Mouse (Mus musculus): ENCODE data around the gene Samhd1. TPM values are rescaled to one million over a fixed set of nuclear protein-coding genes. Genes with fewer than 3 reads are reported as not detected.

Samhd1 gene
- polyA plus RNA-seq, 1 experiment from 2014 or later: 21.7 TPM

GRCm38 (mm10) chr2:157095005-157095755 is 39.9 kb downstream of the Samhd1 start:
- peak; percentile 93 for DNase-seq (ENCODE audit: low spot score, missing footprints)
- Histone ChIP-seq H3K27ac (ENCODE audit: low read depth, low read length) (no peak overlapping the region), H3K9ac (ENCODE audit: low read length) (no peak overlapping the region), H3K4me1 (ENCODE audit: control insufficient read depth, insufficient read depth, low read length) (no peaks in the 10 kb centered on the region), H3K4me2 (no peak overlapping the region), H3K9me3 (ENCODE audit: control insufficient read depth, low read length) (no peaks in the 10 kb centered on the region), H3K27me3 (ENCODE audit: control insufficient read depth, insufficient read depth, low read length) (no peaks in the 10 kb centered on the region), H3K36me3 (ENCODE audit: control insufficient read depth, insufficient read depth, low read length) (no peaks in the 10 kb centered on the region), H3K4me3 (ENCODE audit: low read depth, low read length) (no peak overlapping the region)
- WGBS: 67% methylated on average over 9 of the region's 9 CpGs
- peak; percentile 54; the same call in 1 of the 2 replicates for ATAC-seq (ENCODE audit: low FRiP score)

GRCm38 (mm10) chr2:157092024-157092423 is 43.0 kb downstream of the Samhd1 start:
- H3K27me3 ChIP-seq (ENCODE audit: control insufficient read depth, insufficient read depth, low read length): no peaks in the 10 kb centered on the region
- H3K4me3 ChIP-seq (ENCODE audit: low read depth, low read length): no peak overlapping the region
- H3K9ac ChIP-seq (ENCODE audit: low read length): no peak overlapping the region
- no peak overlapping the region for H3K27ac ChIP-seq (ENCODE audit: low read depth, low read length)
- peak; percentile 80 for DNase-seq (ENCODE audit: low spot score, missing footprints)
- no peak for ATAC-seq (ENCODE audit: low FRiP score)
- H3K4me2 ChIP-seq: no peak overlapping the region
- WGBS: 66% methylated on average over 8 of the region's 8 CpGs
- no peaks in the 10 kb centered on the region for H3K9me3 ChIP-seq (ENCODE audit: control insufficient read depth, low read length)
- no peaks in the 10 kb centered on the region for H3K36me3 ChIP-seq (ENCODE audit: control insufficient read depth, insufficient read depth, low read length)
- no peaks in the 10 kb centered on the region for H3K4me1 ChIP-seq (ENCODE audit: control insufficient read depth, insufficient read depth, low read length)

- DNase-seq (ENCODE audit: low spot score, missing footprints) (no peak), ATAC-seq (ENCODE audit: low FRiP score) (no peak)
- Histone ChIP-seq H3K4me1 (ENCODE audit: control insufficient read depth, insufficient read depth, low read length) (no peaks in the 10 kb centered on the region), H3K4me2 (no peak overlapping the region), H3K36me3 (ENCODE audit: control insufficient read depth, insufficient read depth, low read length) (no peaks in the 10 kb centered on the region), H3K27me3 (ENCODE audit: control insufficient read depth, insufficient read depth, low read length) (no peaks in the 10 kb centered on the region), H3K9me3 (ENCODE audit: control insufficient read depth, low read length) (no peaks in the 10 kb centered on the region), H3K27ac (ENCODE audit: low read depth, low read length) (no peak overlapping the region), H3K4me3 (ENCODE audit: low read depth, low read length) (no peak overlapping the region), H3K9ac (ENCODE audit: low read length) (no peak overlapping the region)
- whole genome bisulfite sequencing: 80% methylated on average over 14 of the region's 14 CpGs
These were observed 47.3 kb downstream of the Samhd1 start for GRCm38 (mm10) chr2:157087536-157088317.

- Histone ChIP-seq H3K4me2 (no peak within 1 kb of the TSS), H3K4me1 (ENCODE audit: control insufficient read depth, insufficient read depth, low read length) (peaks cover 2% of the 10 kb centered on the region; the same call in 1 of the 2 replicates), H3K27me3 (ENCODE audit: control insufficient read depth, insufficient read depth, low read length) (no peaks in the 10 kb centered on the region), H3K9me3 (ENCODE audit: control insufficient read depth, low read length) (no peaks in the 10 kb centered on the region), H3K9ac (ENCODE audit: low read length) (no peak within 1 kb of the TSS), H3K4me3 (ENCODE audit: low read depth, low read length) (no peak within 1 kb of the TSS), H3K27ac (ENCODE audit: low read depth, low read length) (no peak within 1 kb of the TSS), H3K36me3 (ENCODE audit: control insufficient read depth, insufficient read depth, low read length) (no peaks in the 10 kb centered on the region)
- WGBS: 82% methylated on average over 8 of the region's 8 CpGs
- no peak for ATAC-seq (ENCODE audit: low FRiP score)
- no peak for DNase-seq (ENCODE audit: low spot score, missing footprints)
These were observed 48.3 kb downstream of the Samhd1 start, which contains the start of gene Tldc2 for GRCm38 (mm10) chr2:157086796-157087195. Gene Tldc2, plus strand, starts transcription at chr2:157087055.

- Histone ChIP-seq H3K27me3 (ENCODE audit: control insufficient read depth, insufficient read depth, low read length) (no peaks in the 10 kb centered on the region), H3K9me3 (ENCODE audit: control insufficient read depth, low read length) (no peaks in the 10 kb centered on the region), H3K27ac (ENCODE audit: low read depth, low read length) (no peak overlapping the region), H3K4me1 (ENCODE audit: control insufficient read depth, insufficient read depth, low read length) (peaks cover 3% of the 10 kb centered on the region; the same call in 1 of the 2 replicates), H3K4me2 (no peak overlapping the region), H3K9ac (ENCODE audit: low read length) (no peak overlapping the region), H3K36me3 (ENCODE audit: control insufficient read depth, insufficient read depth, low read length) (no peaks in the 10 kb centered on the region), H3K4me3 (ENCODE audit: low read depth, low read length) (no peak overlapping the region)
- ATAC-seq (ENCODE audit: low FRiP score) (no peak), DNase-seq (ENCODE audit: low spot score, missing footprints) (no peak)
- 96% methylated on average over 7 of the region's 7 CpGs for WGBS
These were observed 50.1 kb downstream of the Samhd1 start for GRCm38 (mm10) chr2:157084831-157085585.

- Histone ChIP-seq H3K9ac (ENCODE audit: low read length) (no peak overlapping the region), H3K4me3 (ENCODE audit: low read depth, low read length) (no peak overlapping the region), H3K27me3 (ENCODE audit: control insufficient read depth, insufficient read depth, low read length) (no peaks in the 10 kb centered on the region), H3K36me3 (ENCODE audit: control insufficient read depth, insufficient read depth, low read length) (no peaks in the 10 kb centered on the region; the same call in 1 of the 2 replicates), H3K4me1 (ENCODE audit: control insufficient read depth, insufficient read depth, low read length) (peaks cover 14% of the 10 kb centered on the region), H3K27ac (ENCODE audit: low read depth, low read length) (no peak overlapping the region), H3K9me3 (ENCODE audit: control insufficient read depth, low read length) (no peaks in the 10 kb centered on the region), H3K4me2 (no peak overlapping the region; the same call in 1 of the 2 replicates)
- no peak for ATAC-seq (ENCODE audit: low FRiP score)
- WGBS: 27% methylated on average over 7 of the region's 7 CpGs
- DNase-seq (ENCODE audit: low spot score, missing footprints): no peak
These were observed 53.1 kb downstream of the Samhd1 start for GRCm38 (mm10) chr2:157081960-157082359.

GRCm38 (mm10) chr2:157081331-157081730 is 53.7 kb downstream of the Samhd1 start:
- DNase-seq (ENCODE audit: low spot score, missing footprints) (no peak), ATAC-seq (ENCODE audit: low FRiP score) (no peak)
- Histone ChIP-seq H3K4me2 (no peak overlapping the region), H3K4me3 (ENCODE audit: low read depth, low read length) (no peak overlapping the region), H3K27ac (ENCODE audit: low read depth, low read length) (no peak overlapping the region), H3K9ac (ENCODE audit: low read length) (no peak overlapping the region), H3K4me1 (ENCODE audit: control insufficient read depth, insufficient read depth, low read length) (peaks cover 20% of the 10 kb centered on the region), H3K9me3 (ENCODE audit: control insufficient read depth, low read length) (no peaks in the 10 kb centered on the region), H3K27me3 (ENCODE audit: control insufficient read depth, insufficient read depth, low read length) (no peaks in the 10 kb centered on the region), H3K36me3 (ENCODE audit: control insufficient read depth, insufficient read depth, low read length) (no peaks in the 10 kb centered on the region; the same call in 1 of the 2 replicates)
- 91% methylated on average over 8 of the region's 8 CpGs for WGBS

GRCm38 (mm10) chr2:157079701-157080180 is 55.3 kb downstream of the Samhd1 start:
- Histone ChIP-seq H3K9me3 (ENCODE audit: control insufficient read depth, low read length) (no peaks in the 10 kb centered on the region), H3K27me3 (ENCODE audit: control insufficient read depth, insufficient read depth, low read length) (no peaks in the 10 kb centered on the region), H3K4me1 (ENCODE audit: control insufficient read depth, insufficient read depth, low read length) (peaks cover 32% of the 10 kb centered on the region), H3K9ac (ENCODE audit: low read length) (peak overlapping the region; percentile 98), H3K4me2 (peak overlapping the region; percentile 94), H3K27ac (ENCODE audit: low read depth, low read length) (peak overlapping the region; percentile 91), H3K36me3 (ENCODE audit: control insufficient read depth, insufficient read depth, low read length) (no peaks in the 10 kb centered on the region; the same call in 1 of the 2 replicates), H3K4me3 (ENCODE audit: low read depth, low read length) (peak overlapping the region; percentile 94)
- DNase-seq (ENCODE audit: low spot score, missing footprints) (peak; percentile 97), ATAC-seq (ENCODE audit: low FRiP score) (peak; percentile 6)
- WGBS: 8% methylated on average over 16 of the region's 16 CpGs

Measured in midbrain, embryonic 11.5 days (tissue).